Mouse (Mus musculus) bone marrow, adult 2 months (tissue): ENCODE results near the gene Ppp1r26.

ENCODE experiments used
- CTCF ChIP-seq: fragments of 200-500 bp; IDR thresholded peaks from 2 replicates; pipeline ENCODE4 v1.5.1; 2011; ENCODE audit warnings: low read length, control low read depth; ENCODE audit not compliant: control insufficient read depth, insufficient read depth
- POLR2A ChIP-seq: fragments of 200-500 bp; IDR thresholded peaks from 2 replicates; pipeline ENCODE4 v1.6.1; 2011; ENCODE audit warnings: low read depth, mild to moderate bottlenecking, control low read depth, low read length, borderline replicate concordance; ENCODE audit not compliant: control insufficient read depth

DNA sequence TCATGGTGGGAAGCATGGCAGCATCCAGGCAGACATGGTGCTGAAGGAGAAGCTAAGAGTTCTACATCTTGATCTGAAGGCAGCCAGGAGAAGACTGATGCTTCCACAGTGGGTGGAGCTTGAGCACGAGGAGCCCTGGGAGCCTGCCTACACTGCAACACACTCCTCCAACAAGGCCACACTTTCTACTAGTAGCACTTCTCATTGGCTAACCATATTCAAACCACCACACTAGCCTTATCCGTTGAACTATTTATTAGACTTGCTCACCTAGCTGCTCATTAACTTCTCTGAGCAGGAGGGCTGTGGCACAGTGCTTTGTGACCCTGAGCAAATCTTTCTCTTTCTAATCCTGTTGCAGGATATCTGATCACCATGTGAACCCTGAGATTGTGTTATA, 37.3 kb downstream of the Ppp1r26 start:
- TF ChIP-seq POLR2A (no peak), CTCF (no peak)
